Mouse (Mus musculus) lung, postnatal 25 days (tissue): ENCODE results near the gene Arhgef3.
"Not testable (repeated sequence)": the region's sequence is repeated elsewhere in the genome, so short reads cannot be mapped to it uniquely, and the experiment has no call there.

Experiments
- DNase-seq: peaks from one replicate; pipeline ENCODE4 v3.0.0; 2022; ENCODE audit warnings: low spot score

The Arhgef3 gene

GRCm38 (mm10) chr14:27192450-27192849 is 77.8 kb downstream of the Arhgef3 start:
- peak; percentile 44 for DNase-seq

DNA sequence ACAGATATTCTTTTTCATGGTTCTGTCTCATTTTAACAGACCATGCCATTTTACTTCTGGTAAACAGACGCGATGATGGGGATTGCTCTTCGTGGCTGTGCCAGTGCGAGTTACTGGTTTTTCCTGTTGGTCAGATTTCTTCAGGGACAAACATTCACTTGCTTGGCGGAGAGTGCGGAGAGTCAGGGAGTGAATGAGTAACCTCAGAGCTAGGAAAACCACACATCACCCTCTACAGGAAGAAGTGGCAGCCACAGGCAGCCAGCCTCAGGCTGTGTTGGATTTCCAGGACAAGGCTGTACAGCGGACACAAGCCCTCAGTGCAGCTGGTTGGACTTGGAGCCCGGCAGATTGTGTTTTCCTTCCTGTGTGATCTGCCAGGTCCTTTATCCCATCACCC is 82.3 kb downstream of the Arhgef3 start:
- no peak for DNase-seq

- DNase-seq, result no peak
These were observed 83.9 kb downstream of the Arhgef3 start for GRCm38 (mm10) chr14:27198490-27199089.

- no peak for DNase-seq
These were observed 84.4 kb downstream of the Arhgef3 start for GRCm38 (mm10) chr14:27199119-27199518.

DNA sequence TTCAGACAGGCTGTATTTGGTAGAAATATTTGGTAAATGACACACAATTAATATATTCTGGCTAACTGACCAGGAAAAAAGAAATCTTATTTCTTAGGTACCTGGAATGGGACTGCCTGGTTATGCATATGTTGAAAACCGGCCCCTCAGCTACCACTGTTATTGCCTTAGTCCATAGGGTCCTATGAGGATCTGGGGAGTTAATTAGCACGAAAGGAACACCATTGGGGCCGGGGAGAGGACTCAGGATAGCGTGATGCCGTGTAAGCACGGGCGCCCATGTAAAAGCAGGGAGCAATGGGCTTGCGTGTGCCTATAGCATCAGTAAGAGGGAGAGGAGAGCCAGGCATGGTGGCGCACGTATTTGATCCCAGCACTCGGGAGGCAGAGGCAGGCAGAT is 85.2 kb downstream of the Arhgef3 start:
- DNase-seq, result no peak

- DNase-seq, result no peak
These were observed 86.3 kb downstream of the Arhgef3 start for GRCm38 (mm10) chr14:27200743-27201576.

GRCm38 (mm10) chr14:27201824-27202223 is 87.1 kb downstream of the Arhgef3 start:
- no peak for DNase-seq

- DNase-seq, result no peak
These were observed 90.0 kb downstream of the Arhgef3 start for GRCm38 (mm10) chr14:27204704-27205103.

DNA sequence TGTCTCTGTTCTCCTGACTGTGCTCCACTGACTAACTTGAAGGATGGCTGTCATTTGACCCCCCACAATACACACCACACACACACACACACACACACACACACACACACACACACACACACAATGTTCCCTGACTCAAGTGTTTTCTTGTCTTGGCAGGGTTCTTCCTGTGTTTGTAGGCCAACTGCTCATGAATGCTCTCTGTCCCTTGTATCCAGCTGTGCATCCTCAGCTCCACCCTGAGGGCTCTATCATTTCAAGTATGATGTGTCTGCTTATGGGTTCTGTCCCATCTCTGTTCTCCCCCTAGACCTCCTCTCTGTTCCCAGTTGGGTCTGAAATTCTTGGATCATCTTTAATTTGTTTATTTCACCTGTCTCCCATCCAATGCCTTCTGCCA is 91.7 kb downstream of the Arhgef3 start:
- no peak for DNase-seq

DNA sequence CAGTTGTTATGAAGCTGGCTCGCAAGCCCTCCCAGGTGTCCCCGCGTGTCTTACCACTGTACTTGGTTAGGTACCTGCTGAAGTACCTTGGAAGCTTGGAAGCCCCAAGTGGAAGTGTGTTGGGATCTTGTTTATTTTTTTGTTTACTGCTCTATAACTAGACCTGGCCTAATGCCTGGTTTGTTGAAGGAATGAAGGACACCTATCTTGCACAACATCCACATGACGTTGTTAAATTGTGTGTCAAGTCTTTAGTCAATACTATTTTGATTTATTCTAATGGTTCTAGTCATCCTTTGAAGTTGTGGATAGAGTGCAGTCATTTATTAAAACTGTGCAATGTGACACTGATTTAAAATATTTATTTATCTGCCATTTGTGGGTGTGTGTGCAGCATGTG is 94.8 kb downstream of the Arhgef3 start:
- no peak for DNase-seq

DNA sequence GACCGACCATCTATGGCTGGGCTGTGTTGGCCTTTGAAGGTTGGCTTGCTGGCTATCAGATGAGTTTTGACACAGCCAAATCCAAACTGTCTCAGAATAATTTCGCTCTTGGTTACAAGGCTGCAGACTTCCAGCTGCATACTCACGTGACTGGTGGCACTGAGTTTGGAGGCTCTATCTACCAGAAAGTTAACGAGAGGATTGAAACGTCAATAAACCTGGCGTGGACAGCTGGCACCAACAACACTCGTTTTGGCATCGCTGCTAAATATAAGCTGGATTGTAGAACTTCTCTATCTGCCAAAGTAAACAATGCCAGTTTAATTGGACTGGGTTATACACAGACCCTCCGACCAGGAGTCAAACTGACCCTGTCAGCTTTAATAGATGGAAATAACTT is 96.1 kb downstream of the Arhgef3 start:
- not testable (repeated sequence) for DNase-seq

DNA sequence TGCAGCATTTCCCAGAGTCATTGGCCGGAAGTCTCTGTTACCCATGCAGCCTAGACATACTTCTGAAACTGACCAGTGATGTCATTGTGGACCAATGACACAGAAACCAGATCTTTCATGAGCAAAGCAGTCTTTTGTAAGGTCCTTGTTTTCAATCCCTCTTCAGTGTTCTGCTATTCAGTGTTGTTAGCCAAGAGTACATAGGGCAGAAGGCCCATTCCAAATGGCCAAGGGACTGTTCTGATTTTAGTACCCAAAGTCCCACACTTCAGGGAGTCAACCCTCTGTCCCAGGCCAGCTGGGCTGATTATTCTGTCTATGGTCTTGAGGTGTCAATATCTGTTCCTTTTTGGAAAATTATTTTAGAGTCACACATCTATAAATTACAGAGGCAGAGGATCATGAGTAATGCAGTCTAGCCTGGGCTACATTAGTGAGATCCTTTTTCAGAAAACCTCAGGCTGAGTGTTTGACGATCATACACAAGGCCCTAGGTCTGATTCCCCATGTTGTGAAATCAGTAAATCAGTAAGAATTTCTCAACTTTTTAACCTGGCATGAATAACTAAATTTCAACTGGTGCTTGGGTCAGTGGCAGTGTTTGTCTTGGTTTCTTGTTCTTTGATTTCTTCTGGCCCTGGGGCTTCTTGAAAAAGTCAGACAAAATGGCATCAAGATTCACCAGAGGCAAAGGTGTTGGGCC is 97.2 kb downstream of the Arhgef3 start:
- no peak for DNase-seq

DNA sequence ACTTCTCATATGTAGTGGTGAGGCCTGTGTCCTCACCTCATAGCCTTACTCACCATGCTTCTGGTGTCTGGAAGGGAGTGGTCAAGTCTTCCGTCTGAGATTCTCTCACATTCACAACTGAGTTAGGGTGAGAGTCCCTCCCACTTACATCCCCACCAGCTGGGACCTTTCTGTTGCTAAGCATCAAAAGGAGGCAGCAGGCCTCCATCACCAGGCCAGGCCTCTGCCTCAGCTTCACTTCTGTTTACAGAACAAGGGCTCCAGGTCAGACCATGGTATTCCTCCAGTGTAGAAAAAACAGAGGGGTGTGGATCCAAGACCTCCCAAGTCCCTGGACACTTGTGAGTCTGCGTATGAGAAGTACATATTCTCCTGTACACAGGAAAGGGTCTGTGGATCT is 99.5 kb downstream of the Arhgef3 start:
- DNase-seq, result no peak

- DNase-seq, result no peak
These were observed 105.0 kb downstream of the Arhgef3 start for GRCm38 (mm10) chr14:27219668-27220067.

- no peak for DNase-seq
These were observed 105.6 kb downstream of the Arhgef3 start for GRCm38 (mm10) chr14:27220297-27220696.

DNA sequence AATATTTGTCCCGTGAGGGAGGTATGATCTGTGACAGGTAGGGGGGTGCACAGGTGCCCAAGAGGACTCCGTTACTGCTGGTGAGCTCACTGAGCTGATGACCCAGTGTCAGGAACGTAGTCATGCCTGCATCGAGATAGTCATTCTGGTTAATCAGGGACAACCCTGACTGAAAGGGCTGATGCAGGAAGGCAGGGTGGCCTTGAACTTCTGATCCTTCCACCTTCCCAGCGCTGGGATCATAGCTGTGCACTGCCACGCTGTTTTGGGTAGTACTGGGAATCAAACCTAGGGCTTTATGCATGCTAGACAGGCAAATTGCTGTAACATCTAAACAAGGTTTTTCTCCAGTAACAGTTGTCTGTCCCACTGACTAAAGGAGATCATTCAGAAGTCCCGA is 109.9 kb downstream of the Arhgef3 start:
- DNase-seq, result no peak

GRCm38 (mm10) chr14:27226288-27226687 is 111.6 kb downstream of the Arhgef3 start:
- no peak for DNase-seq

- no peak for DNase-seq
These were observed 113.6 kb downstream of the Arhgef3 start for GRCm38 (mm10) chr14:27228288-27228687.

DNA sequence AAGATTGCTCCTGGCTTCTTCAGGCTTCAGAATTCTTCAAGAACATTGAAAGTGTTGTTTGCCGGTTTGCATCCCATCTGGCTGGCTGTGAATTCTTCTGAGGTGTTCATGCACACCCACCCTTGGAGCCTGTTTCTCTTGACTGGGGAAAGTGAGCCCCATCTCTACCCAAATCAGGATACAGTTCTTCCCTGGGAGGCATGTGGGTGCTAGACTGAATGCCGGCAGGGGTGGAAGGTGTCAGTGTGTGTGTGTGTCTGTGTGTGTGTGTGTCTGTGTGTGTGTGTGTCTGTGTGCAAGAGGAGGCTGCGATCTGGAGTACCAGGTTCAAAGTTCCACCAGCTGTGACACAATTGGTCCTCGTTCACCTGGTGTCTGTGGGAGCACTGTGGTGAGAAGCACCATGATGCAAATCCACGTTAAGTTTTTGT is 114.3 kb downstream of the Arhgef3 start:
- no peak for DNase-seq

DNA sequence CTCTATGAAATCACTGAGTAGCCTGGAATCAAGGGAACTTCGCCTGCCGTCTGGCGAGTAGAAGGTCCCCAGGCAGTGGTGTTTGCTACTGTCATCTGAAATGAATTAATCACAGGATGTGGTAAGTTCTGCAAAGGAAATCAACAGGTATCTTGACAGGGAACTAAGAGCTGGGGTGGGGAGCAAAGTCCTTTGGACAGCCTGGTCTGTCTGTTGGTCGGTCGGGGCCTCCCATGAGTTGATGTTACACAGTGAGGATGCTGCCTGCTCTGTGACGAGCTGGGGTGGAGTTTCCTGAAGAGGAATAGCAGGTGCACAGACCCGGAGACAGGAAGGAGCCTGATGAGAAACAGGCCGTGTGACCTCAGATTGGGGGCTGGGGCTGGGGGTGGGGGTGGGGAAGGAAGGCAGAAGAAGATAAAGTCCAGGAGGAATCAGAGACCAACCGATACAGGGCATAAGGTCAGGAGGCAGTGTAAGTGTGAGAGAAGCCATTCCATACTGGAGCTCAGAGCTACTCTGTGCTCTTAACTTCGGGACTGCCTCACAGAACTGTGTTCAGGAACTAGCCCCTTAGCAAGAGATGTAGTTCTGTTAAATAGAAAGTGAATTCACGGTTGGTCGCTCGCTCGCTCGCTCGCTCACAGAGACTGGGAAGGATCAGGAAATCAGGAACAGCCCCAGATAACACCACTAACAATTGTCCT is 114.9 kb downstream of the Arhgef3 start:
- peak; percentile 78 for DNase-seq

GRCm38 (mm10) chr14:27230262-27231022 is 115.7 kb downstream of the Arhgef3 start:
- DNase-seq, result peak; percentile 87

- no peak for DNase-seq
These were observed 116.8 kb downstream of the Arhgef3 start for GRCm38 (mm10) chr14:27231506-27231905.
